Mouse (Mus musculus) intestine, embryonic 16.5 days (tissue): ENCODE measurements around the gene Cox5a. TPM values are rescaled to one million over a fixed set of nuclear protein-coding genes. Genes with fewer than 3 reads are reported as not detected.

Experiments
- ATAC-seq: fragments of 200-750 bp; cut with Nextera tagmentation; 2 replicates; pipeline ENCODE4 v1.8.0; 2017; ENCODE audit warnings: moderate TSS enrichment, moderate library complexity
- H3K27ac ChIP-seq: fragments of 300-500 bp; sonication (generic); 2 replicates; pipeline ENCODE4 v1.5.1; 2014; ENCODE audit warnings: mild to moderate bottlenecking, low read length
- H3K27me3 ChIP-seq: fragments of 300-500 bp; sonication (generic); replicated peaks from 2 replicates; pipeline ENCODE4 v1.6.1; 2014; ENCODE audit warnings: low read length, control low read depth, mixed read lengths; ENCODE audit not compliant: control insufficient read depth, insufficient read depth
- H3K36me3 ChIP-seq: fragments of 300-500 bp; sonication (generic); 2 replicates; pipeline ENCODE4 v1.6.1; 2014; ENCODE audit warnings: low read length, control low read depth; ENCODE audit not compliant: control insufficient read depth, insufficient read depth
- H3K4me1 ChIP-seq: fragments of 300-500 bp; sonication (generic); 2 replicates; pipeline ENCODE4 v1.6.1; 2014; ENCODE audit warnings: low read length, control low read depth, mixed read lengths; ENCODE audit not compliant: control insufficient read depth, insufficient read depth
- H3K4me2 ChIP-seq: fragments of 300-500 bp; sonication (generic); 2 replicates; pipeline ENCODE4 v1.6.1; 2014; ENCODE audit warnings: low read depth, low read length, control low read depth
- H3K4me3 ChIP-seq: fragments of 300-500 bp; sonication (generic); 2 replicates; pipeline ENCODE4 v1.5.1; 2014; ENCODE audit warnings: mild to moderate bottlenecking, low read length
- H3K9ac ChIP-seq: fragments of 300-500 bp; sonication (generic); 2 replicates; pipeline ENCODE4 v1.6.1; 2014; ENCODE audit warnings: low read depth, low read length
- H3K9me3 ChIP-seq: fragments of 300-500 bp; sonication (generic); 2 replicates; pipeline ENCODE4 v1.6.1; 2016; ENCODE audit warnings: low read length, control low read depth; ENCODE audit not compliant: control insufficient read depth
- WGBS: fragments of 180-500 bp; shearing (Covaris S2); extraction: QIAGEN DNeasy Blood & Tissue Kit; methylation state at CpG from one replicate; pipeline ENCODE4 v1.1.7; 2014; 5-methylcytosine and 5-hydroxymethylcytosine counted together
- polyA plus RNA-seq: library from polyadenylated mRNA; unstranded; fragments of >200 nt; fragmentation: Nextera tagmentation; extraction: Ambion mirVana; gene quantifications from 2 replicates; pipeline ENCODE4 v1.2.1, GENCODE M21; 2015

Cox5a gene
- polyA plus RNA-seq = 980 and 987 TPM in 2 replicates

DNA sequence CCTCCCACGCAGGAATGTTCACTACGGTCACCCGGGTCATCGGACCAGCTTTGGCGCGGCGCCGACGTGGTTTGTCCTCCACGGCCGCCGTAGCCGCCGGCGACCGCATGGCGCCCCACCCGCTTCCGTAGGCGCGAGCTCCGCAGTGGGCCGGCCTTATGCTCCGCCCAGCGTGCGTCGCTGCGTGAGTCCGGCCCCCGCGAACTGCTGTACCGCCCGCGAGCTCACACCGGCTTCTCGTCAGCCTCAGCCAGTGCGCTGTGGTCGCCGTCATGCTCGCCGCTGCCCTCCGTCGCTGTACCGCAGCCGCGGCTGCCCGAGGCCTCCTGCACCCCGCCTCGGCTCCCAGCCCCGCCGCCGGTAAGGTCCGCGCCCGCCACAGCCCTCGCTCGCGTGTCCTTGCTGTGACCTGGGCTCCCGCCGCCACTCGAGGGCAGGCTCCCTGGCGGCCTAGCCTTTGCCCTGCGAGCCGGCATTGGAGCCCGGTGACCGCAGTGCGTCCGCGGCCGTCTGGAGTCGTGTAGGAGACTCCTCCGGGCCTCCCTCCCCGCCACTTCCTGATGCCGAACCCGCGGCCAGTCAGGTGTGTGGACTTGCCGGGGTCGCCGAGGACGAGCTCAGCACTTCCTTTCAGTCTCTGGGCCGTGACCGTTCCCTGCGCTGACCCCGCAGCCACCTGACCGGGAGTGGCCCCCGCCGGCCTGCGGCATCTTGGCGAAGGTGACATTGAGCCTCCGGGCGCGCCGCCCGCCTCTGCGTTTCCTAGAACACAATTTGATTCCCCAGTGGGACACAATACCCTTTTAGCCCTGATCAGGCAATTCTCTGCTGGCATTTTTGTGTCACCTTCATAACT is at the start of gene Cox5a:
Gene Cox5a, plus strand, starts transcription at position 219 of the 856 bp plus-strand sequence.
- H3K9ac ChIP-seq = peak within 1 kb of the TSS; percentile 98
- peak within 1 kb of the TSS; percentile 99 for H3K4me3 ChIP-seq
- under 1% methylated on average over 95 of the region's 95 CpGs for WGBS
- H3K4me2 ChIP-seq = peak within 1 kb of the TSS; percentile 75
- H3K36me3 ChIP-seq = no peaks in the 10 kb centered on the region
- H3K27ac ChIP-seq = peak within 1 kb of the TSS; percentile 95
- ATAC-seq = peak; percentile 99
- H3K4me1 ChIP-seq = peaks cover 26% of the 10 kb centered on the region
- no peaks in the 10 kb centered on the region for H3K9me3 ChIP-seq
- no peaks in the 10 kb centered on the region for H3K27me3 ChIP-seq

DNA sequence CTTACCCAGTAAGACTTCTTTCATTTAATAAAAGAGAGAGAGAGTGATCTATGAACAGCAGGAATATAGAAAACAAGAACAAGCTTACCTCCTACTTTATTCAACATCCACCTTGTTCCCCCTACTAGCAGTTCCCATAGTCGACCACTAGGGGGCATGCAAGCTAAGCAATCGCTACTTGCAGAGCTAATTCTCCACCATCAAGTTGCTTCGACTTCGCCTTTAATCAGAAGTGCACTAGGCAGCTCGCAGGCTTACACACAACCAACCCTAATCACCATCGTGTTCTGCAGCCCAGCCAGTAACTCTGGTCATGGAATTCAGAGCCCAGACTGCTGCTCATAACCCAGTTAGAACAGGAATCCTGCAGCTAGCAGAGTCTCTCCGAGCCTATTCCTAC is 35.3 kb upstream of the Cox5a start:
- Histone ChIP-seq H3K9me3 (no peaks in the 10 kb centered on the region), H3K27ac (no peak overlapping the region), H3K4me2 (no peak overlapping the region), H3K36me3 (no peaks in the 10 kb centered on the region), H3K4me3 (no peak overlapping the region), H3K27me3 (0 out of 2 replicates have a peak, but pooled peaks cover 3% of the 10 kb centered on the region), H3K9ac (no peak overlapping the region), H3K4me1 (no peaks in the 10 kb centered on the region)
- WGBS = 17% methylated on average over 7 of the region's 7 CpGs
- ATAC-seq = peak; percentile 44; the same call in 1 of the 2 replicates

DNA sequence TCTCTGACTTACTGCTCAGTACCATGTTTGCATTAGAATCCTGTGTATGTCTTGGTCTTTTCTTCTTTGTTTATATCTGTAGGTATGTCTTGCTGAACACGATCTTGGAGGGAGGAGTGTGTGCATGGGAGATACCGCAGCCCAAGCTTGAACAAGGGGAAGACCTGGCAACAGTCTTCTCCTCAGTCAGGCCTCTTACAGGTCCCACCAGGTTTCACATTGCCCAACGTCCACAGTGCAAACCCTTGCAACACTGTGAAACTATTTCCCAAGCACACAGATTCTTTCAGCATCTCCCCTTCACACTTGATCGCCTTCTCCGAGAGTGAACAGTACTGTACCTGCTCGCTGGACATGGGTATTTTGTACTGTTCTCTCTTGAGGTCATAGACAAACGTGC is 33.3 kb upstream of the Cox5a start:
- Histone ChIP-seq H3K9me3 (no peaks in the 10 kb centered on the region), H3K4me2 (no peak overlapping the region), H3K4me1 (no peaks in the 10 kb centered on the region), H3K27ac (no peak overlapping the region), H3K36me3 (no peaks in the 10 kb centered on the region), H3K4me3 (no peak overlapping the region), H3K9ac (no peak overlapping the region), H3K27me3 (0 out of 2 replicates have a peak, but pooled peaks cover 3% of the 10 kb centered on the region)
- no peak for ATAC-seq
- WGBS = 70% methylated on average over 7 of the region's 7 CpGs

DNA sequence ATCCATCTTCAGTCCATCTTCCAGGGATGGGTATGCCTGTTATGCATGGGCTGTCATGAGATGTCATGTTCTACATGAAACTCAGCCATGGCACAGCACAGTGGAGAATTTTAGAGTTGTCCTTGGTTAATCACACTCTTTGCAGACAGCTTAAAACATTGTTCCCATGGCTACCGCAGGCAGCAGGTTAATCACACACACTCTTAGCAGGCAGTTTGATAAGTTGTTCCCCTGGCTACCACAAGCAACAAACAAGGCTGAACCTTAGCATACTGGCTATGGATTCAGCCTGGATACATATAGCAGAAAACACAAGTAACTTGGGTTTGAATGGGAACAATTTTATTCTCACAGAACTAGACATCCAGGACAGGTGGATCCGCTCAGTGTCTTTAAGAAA is 27.5 kb upstream of the Cox5a start:
- no peaks in the 10 kb centered on the region for H3K4me1 ChIP-seq
- no peak overlapping the region for H3K9ac ChIP-seq
- H3K4me2 ChIP-seq = no peak overlapping the region
- H3K27ac ChIP-seq = no peak overlapping the region
- H3K36me3 ChIP-seq = no peaks in the 10 kb centered on the region
- no peaks in the 10 kb centered on the region for H3K27me3 ChIP-seq
- no peak for ATAC-seq
- no peak overlapping the region for H3K4me3 ChIP-seq
- WGBS = 91% methylated on average over 2 of the region's 2 CpGs
- no peaks in the 10 kb centered on the region for H3K9me3 ChIP-seq

DNA sequence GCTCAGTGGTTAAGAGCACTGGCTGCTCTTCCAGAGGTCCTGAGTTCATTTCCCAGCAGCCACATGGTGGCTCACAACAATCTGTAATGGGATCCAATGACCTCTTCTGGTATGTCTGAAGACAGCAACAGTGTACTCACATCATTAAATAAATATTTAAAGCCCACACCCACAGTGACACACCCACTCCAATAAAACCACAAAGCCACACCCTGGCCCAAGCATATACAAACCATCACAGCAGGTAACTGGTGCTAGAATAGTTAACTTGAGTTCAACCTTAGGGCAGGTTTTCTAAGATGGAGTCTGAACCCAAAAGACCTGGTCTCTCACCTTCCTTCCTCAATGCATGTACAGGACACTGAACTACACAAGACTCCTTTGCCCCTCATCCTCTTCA is 26.1 kb upstream of the Cox5a start:
- no peak overlapping the region for H3K4me3 ChIP-seq
- no peak overlapping the region for H3K4me2 ChIP-seq
- H3K36me3 ChIP-seq = no peaks in the 10 kb centered on the region
- no peak overlapping the region for H3K27ac ChIP-seq
- ATAC-seq = no peak
- no peak overlapping the region for H3K9ac ChIP-seq
- no peaks in the 10 kb centered on the region for H3K9me3 ChIP-seq
- no peaks in the 10 kb centered on the region for H3K27me3 ChIP-seq
- H3K4me1 ChIP-seq = no peaks in the 10 kb centered on the region

DNA sequence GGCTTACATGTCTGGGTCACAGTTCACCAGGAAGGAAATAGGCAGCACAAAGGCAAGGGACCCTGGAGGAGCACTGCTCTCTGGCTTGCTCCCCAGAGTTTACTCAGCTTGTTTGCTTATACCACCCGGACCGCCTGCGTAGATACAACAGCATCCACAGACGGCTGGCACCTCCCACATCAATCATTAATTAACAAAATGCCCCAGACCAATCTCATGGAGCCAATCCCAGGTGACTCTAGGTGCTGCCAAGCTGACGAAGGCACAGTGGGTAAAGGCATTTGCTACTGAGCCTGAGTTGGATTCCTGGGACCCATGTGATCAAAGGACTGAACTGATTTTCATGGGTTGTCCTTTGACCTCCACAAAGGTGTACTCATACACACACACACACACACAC is 23.8 kb upstream of the Cox5a start:
- Histone ChIP-seq H3K4me2 (no peak overlapping the region), H3K4me1 (no peaks in the 10 kb centered on the region), H3K9ac (no peak overlapping the region), H3K9me3 (no peaks in the 10 kb centered on the region), H3K4me3 (no peak overlapping the region), H3K27me3 (peaks cover 17% of the 10 kb centered on the region), H3K27ac (no peak overlapping the region), H3K36me3 (no peaks in the 10 kb centered on the region)
- no peak for ATAC-seq
- 52% methylated on average over 5 of the region's 5 CpGs for WGBS

DNA sequence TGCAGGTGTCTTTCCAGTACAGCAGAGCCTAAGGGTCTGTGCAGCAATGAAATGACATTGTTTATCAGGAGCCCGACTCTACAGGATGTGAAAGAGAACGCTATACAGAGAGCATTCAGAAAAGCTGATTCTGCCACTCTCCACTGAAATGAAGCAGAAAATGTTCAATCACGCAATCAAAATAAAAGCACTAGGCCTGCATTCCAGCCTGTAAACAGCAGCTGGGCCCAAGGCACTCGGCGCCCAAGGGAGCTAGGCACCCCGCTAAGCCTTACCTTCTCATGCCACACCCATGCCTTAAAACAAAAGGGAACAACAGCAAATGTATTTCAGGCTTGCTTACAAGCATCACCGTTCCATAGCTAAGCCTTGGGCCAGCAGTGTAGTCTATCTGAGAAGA is 22.5 kb upstream of the Cox5a start:
- no peak for ATAC-seq
- Histone ChIP-seq H3K27ac (no peak overlapping the region), H3K27me3 (peaks cover 29% of the 10 kb centered on the region), H3K36me3 (no peaks in the 10 kb centered on the region), H3K4me2 (no peak overlapping the region), H3K9me3 (no peaks in the 10 kb centered on the region), H3K9ac (no peak overlapping the region), H3K4me1 (peaks cover 9% of the 10 kb centered on the region), H3K4me3 (no peak overlapping the region)
- WGBS = 66% methylated on average over 7 of the region's 7 CpGs

DNA sequence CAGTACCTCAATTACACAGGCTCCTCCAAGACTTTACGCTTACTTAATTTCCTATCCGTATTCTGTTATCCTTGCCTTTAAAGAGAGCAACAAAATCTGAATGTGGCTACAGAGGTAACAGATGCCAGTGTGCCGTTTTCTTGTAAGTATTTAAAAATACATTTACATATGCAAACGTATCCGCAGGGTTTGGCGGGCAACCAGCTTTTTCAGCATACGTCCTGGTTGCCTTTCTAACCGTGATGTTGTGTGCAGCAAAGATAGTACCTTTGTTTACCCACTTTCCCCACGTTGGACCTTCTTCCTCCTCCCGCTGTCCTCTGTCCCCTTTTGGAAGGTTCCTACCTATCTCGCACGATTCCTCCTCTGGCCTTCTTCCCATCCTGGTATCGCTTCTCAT is 19.6 kb upstream of the Cox5a start:
- H3K9me3 ChIP-seq = no peaks in the 10 kb centered on the region
- no peak overlapping the region for H3K4me3 ChIP-seq
- no peak overlapping the region for H3K9ac ChIP-seq
- 14% methylated on average over 13 of the region's 13 CpGs for WGBS
- H3K27ac ChIP-seq = no peak overlapping the region
- ATAC-seq = no peak
- peaks cover 55% of the 10 kb centered on the region for H3K27me3 ChIP-seq
- H3K36me3 ChIP-seq = no peaks in the 10 kb centered on the region
- H3K4me2 ChIP-seq = no peak overlapping the region
- H3K4me1 ChIP-seq = peaks cover 29% of the 10 kb centered on the region

DNA sequence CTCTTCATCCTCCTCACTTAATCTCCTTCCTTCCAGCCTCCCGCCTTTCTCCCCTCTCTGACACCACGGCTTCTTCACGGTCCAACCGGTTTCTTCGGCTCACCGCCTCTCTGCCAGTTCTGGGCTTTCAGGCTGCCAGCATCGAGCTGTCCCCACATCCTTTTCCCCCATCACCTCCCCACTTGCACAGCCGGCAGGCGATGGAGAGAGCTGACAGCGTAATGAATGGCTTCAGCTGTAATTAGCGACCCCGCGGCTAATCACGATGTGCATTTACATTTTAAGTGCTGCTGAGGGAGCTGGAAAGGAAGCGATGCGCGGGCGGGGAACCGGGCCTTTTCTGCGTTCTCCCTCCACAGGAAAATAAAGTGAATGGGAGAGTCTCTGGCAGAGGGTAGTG is 19.2 kb upstream of the Cox5a start:
- Histone ChIP-seq H3K9ac (no peak overlapping the region), H3K4me1 (peaks cover 29% of the 10 kb centered on the region), H3K27ac (no peak overlapping the region), H3K4me3 (no peak overlapping the region), H3K4me2 (no peak overlapping the region), H3K9me3 (no peaks in the 10 kb centered on the region), H3K36me3 (no peaks in the 10 kb centered on the region), H3K27me3 (peaks cover 56% of the 10 kb centered on the region)
- 7% methylated on average over 20 of the region's 20 CpGs for WGBS
- ATAC-seq = no peak
